Mouse (Mus musculus) erythroid progenitor cell, adult 5-6 weeks (primary cell): ENCODE data around the gene Cntn2. TPM values are rescaled to one million over a fixed set of nuclear protein-coding genes. Genes with fewer than 3 reads are reported as not detected.
"Not testable (repeated sequence)": the region's sequence is repeated elsewhere in the genome, so short reads cannot be mapped to it uniquely, and the experiment has no call there.

Source experiments
- ATAC-seq: replicated peaks from 2 replicates; pipeline ENCODE4 v1.8.0; 2016; ENCODE audit warnings: moderate number of reproducible peaks, mild to moderate bottlenecking, moderate TSS enrichment, inconsistent platforms; ENCODE audit not compliant: poor library complexity, low FRiP score, severe bottlenecking
- total RNA-seq, 2 experiments: library from RNA; stranded (forward) in 1 of 2; stranded (reverse) in 1 of 2; fragments of 150-400 nt in 1 of 2; fragments of 186-747, 209-891 nt in 1 of 2; gene quantifications; 2 replicates each; pipeline versions ENCODE4 v1.2.3 to v1.2.4; 2015 to 2017; ENCODE audit warnings: low replicate concordance in 2 of 2

Cntn2 gene
- total RNA-seq, 2 experiments from 2014 or later: not detected

DNA sequence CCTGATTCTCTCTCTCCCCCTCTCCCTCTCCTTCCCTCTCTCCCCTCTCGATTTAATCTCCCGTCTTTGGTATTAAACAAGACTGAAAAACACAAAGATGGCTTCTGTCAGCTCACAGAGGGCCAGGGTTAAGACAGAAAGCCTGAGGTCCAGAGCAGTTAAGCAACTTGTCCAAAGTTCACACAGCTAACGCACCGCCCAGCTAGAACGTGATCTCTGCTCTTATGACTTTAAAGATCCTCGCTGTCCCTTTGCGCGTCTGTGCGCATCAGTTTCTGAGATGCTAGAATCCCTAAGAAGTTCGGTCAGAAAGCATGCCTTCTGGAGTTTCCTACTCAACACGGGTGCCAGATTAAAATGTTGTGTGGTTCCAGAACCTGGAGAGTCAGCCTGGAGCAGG, 23.3 kb downstream of the Cntn2 start:
- no peak for ATAC-seq

DNA sequence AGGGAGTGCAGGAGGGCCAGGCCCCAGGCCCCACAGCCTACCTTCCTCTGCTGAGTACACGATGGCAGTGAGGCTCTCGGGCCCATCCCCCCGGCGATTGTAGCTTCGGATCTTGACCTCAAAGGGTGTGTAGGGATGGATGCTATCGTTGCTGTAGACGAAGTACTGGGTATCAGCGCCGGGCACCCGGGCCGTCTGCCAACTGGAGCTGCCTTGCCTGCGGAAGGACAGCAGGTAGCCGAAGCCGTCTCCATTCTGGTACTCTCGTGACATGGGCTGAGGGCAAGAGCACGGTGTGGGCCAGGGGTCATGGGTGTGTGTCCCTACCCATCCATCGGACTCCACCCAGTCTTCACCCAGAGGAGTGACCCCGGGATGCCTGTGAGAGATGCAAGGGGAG, 24.4 kb downstream of the Cntn2 start:
- ATAC-seq: no peak

DNA sequence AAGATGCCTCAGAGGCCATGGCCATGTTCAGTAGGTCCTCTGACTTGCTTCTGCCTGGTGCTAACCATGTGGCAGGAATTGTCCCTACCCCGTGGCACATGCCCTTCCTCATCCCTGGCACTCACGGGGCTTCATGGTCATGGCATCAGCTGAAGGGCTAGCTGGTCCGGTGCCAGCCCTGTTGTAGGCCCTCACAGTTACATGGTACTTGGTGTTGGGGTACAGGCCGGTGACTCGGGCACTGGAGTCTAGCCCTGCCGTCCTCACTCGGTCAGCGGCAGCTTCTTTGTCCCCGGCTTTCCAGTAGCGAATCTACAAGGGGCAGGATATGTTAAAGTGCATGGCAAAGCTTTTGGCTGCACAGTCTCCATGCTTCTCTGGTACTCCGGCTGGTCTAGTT, 26.3 kb downstream of the Cntn2 start:
- ATAC-seq: no peak

DNA sequence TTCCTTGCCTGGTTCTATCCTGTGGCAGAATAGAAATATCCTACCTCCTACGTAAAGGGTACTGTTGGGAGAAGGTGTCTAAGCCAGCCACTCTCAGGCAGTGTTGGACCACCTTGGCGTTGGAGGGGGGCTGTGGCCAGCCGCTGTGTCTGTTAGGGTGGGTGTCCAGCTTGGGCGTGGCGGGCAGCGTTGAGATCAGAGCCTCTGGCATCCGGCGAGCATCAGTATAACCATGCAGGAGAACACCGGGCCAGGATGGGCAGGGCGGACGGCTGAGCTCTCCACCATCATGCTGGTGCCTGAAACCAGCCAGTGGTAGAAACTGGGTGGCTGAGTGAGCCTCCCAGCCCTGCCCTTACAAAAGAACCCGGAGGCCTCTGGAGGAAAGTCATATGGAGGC, 27.7 kb downstream of the Cntn2 start:
- no peak for ATAC-seq

DNA sequence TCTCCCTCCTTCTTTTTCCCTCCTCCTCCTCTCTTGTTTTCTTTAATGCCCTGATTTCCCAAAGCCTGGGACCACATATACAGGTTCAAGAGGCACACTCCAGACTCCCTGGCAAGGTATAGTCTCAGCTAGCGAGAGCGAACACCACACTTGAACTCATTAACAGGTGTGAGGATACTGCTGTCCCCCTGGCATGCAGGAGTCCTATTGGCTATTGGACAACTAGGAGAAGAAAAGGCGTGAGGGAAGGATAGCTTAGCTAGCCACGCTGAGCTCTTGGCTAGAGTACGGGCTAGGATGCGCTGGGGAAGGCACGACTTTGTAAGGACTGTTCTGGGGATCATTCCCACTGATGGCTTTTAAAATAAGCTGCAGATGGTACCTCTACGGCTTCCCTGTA, 30.9 kb downstream of the Cntn2 start:
- no peak for ATAC-seq

DNA sequence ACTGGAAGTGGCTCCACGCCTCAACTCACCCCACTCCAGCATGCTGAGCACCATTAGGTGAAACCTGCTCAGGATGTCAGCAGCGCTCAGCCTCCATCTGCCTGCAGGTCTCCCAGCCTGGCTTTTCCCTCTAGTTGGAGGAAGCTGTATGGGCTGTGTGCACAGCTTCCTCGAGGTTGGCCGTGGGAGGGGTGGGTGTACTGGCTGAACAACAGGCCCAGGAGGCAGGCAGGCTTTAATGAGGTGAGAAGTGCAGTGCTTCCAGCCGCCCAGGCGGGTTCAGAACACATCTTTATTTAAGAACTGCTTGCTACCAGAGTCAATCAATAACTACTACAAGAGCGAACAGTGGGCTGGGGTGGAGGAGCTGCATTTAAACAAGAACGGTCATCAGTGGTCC, 31.5 kb downstream of the Cntn2 start:
- no peak for ATAC-seq

DNA sequence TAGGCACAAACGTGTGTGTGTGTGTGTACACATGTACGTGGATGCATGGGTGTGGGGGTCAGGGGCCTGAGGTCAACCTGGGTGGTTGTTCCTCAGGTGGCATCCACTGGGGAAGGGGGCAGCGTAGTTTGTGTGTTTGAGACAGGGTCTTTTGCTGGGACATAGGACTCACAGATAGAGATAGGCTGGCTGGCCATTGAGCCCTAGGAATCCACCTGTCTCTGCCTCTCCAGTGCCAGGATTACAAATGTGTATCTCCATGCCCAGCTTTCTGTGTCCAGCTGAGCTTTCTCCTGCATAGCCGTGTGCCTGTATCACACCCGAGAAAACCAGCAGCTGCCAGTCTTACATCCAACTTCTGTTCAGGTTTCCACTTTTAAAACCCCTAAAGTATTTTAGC, 33.3 kb downstream of the Cntn2 start:
- no peak for ATAC-seq

DNA sequence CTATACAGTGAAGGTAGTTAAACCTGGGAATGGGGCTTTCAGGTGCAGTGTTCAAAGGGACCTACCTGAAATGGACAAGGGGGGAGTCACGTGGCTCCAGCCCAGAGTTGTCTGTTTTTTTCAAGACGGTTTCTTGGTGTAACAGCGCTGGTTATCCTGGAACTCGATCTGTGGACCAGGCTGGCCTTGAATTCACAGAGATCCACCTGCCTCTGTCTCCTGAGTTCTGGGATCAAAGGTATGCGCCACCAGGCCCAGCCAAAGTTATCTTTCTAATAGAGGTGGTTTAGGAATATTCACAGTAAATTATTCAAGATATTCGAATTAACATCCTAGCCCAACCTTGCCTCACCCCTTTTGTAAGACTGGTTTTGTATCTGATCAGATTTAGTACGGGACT, 36.4 kb downstream of the Cntn2 start:
- no peak for ATAC-seq

DNA sequence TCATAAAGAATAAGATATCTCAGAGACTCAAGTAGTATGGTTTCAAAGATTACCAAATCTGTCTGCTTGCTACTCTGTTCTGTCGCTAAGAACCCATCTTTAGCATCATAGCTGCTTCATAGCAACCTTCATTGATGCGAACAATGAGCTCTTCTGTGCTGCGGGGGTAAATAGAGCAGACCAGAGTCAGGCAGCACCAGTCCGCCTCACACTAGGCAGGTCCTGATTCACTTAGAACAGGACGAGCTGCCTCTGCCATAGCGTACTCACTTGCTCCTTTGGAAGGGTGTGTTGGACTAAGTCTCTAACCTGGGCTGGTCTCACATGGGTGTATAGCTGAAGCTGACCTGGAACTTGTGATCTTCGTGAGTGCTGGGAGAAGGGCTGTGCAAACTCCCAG, 37.0 kb downstream of the Cntn2 start, which contains the start of gene Tmem81:
Tmem81 (plus strand) TSS at position 173 of the 400 bp plus-strand sequence.
- no peak for ATAC-seq

DNA sequence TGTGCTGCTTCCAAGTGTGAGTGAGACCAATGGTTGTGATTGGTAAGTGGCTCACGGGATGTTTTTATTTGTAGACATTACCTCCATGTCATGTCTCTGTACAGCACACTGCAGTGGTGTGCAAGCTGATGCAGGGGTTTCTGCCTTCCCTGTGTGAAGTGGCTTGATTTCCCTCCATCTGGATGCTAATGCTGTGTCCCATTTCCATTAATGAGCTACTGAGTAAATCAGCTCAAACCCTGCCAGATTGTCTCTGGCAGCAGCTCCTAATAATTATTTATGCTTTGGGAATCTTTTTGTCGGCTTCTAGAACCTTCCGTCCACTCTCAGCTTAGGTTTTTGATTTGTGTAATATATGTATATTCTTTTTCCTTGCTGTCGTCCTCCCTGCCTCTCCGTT, 37.9 kb downstream of the Cntn2 start:
- no peak for ATAC-seq

DNA sequence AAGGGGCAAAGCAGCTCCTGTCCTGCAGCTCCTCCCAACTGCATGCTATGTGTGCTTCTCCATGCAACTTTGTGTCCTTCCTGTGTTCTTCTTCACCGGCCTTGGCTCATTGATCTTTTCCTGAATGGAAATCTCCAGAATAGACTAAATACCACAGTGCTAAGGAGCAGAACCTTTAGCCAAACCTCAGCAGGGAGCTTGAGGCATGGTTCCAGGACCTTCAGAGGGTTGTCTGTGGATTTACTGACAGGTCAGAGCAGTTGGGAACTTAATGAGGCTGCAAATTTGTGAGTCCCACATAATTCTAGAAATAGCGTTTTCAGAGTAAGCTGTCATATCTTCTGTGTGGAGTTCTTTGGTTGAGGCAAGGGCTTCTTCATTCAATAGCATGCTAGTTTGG, 42.5 kb downstream of the Cntn2 start:
- no peak for ATAC-seq

DNA sequence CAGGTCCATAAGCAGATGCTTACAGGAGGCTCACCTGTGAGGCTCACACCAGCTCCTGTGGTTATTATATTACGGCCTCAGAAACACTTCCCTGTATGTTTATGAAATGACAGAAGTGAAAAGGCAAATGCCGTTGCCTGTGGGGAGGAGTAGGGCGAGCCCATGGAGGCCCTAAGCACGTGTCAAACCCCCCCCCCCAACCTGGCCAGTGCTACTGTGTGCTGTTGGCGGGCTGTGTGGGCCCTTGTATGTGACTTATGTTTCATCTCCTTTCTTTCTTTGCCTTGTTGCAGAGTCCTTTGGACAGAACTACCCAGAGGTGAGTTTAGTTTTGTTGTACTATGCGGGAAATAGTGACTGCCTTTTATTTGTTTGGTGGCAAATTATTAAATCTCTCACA, 59.3 kb downstream of the Cntn2 start:
- no peak for ATAC-seq

DNA sequence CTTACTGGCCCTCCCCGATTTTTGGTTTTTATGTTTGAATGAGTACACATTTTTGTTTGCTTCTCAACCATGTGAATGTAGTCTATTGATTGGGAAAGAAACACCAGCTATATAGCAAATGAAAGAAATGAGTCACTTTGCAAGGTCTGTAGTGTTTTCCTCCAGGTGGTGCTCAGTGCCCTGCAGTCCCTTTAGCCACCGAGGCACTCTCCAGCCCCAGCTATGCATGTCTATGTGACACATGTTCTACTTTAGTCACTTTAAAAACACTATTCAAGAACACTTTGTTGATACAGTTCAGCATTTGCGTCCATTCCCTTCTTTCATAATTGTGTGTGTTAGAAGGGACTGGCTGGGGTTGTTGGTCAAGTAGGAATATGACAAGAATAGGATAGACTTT, 59.8 kb downstream of the Cntn2 start:
- no peak for ATAC-seq

DNA sequence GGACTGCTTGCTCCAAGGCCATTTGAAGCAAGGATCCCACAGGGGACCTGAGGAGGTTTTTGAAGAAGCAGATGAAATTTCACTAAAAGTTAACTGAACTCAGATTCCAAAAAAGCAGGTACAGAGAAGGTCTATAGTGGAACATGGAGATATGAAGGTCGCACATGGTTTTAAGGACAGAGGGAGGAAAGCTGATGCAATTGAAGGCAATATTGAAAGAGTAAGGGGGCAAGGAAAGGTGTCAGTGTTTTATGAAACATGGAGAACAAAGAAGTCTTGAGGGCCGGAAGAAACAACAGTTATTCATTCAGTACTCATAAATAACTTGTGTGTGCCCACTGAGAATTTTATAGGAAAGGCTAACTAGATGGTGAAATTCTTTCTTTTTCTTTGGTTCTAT, 61.4 kb downstream of the Cntn2 start:
- no peak for ATAC-seq

DNA sequence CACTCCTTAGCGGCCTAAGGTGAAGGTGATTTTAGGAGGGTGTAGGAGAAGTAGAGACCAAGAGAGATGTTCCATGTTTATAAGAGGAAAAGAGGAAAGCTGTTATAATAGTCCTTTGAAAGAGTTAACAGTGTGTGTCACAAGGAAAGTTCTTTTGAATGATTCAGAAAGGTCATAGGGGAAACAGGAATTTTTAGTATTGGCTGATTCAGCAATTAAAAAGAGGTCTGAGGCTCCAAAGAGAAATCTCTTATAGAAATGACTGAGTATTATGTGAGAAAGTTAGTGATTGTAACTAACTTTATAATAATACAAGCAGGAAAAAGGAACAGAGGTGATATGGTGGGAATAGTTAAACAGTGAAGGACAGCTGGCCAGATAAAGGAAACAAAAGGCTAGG, 63.6 kb downstream of the Cntn2 start:
- no peak for ATAC-seq

DNA sequence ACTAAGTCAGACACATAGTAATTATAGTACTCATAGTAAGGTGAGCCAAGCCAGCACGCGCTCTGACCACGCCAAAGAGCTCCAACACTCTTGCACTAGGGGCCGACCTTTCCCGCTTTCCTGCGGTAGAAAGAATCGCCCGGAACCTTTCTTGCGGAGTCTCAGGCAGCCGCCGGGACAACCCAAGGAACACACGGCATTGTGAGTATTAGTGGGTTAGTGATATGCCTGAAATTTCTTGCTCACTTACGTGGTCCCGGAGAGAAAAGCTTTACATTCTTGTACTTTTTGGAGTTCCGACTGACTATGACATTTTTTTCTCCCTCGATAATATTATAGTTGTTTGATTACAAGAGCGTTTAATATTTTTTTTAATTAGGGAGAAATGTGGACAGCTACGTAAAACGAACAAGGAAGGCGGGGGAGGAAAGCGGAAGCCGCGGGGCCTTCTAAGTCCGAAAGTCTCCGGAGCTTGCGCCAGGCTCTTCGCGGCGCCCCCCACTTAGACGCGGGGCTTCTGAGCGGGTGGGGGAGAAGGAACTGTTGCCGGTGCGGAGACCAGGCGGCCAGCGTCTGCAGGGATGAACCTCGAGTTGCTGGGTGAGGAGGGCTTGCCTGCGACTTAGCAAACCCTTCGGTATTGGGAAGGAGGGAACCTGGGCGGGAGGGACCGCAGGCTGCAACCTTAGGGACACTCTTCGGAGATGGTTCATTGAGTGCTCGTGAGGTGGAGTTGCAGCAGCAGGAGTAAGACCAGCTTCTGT, 65.9 kb downstream of the Cntn2 start, which contains the start of gene Rbbp5:
Rbbp5 (plus strand) TSS at position 438 of the 764 bp plus-strand sequence.
- ATAC-seq: peak; percentile 95

DNA sequence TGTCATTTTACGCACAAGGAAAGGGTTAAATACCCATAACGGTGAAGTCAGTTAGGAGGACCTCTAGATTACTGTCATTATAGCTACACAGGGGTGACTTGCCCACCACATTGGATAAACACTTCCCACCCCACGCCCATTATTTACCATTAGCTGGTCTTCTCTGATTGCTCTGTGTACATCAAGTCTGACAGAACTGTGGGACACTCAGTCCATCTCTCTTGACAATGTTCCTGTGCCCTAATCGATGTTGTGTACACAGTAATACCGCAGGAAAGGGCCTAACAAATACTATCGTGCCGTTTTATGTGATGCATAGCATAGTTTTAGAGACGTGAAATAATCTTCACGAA, 66.5 kb downstream of the Cntn2 start:
- ATAC-seq: peak; percentile 45

DNA sequence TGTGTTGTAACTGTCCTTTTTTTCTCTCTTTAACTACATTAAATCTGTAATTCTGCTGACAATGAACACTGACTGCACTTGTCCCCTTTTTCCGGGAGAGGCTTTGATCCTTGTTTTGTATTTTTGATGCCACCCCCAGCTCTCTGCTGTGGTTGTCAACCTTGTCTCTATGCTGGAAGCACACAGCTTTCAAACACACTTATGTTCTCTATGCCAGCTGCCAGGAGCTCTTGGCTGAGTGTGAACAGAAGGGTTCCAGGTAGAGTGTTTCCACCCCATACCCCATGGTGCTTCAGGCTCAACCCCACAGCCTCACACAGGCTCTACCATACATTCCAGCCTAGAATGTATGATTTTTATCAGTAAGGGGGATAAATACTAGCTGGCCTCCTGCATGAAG, 68.6 kb downstream of the Cntn2 start:
- ATAC-seq: no peak

DNA sequence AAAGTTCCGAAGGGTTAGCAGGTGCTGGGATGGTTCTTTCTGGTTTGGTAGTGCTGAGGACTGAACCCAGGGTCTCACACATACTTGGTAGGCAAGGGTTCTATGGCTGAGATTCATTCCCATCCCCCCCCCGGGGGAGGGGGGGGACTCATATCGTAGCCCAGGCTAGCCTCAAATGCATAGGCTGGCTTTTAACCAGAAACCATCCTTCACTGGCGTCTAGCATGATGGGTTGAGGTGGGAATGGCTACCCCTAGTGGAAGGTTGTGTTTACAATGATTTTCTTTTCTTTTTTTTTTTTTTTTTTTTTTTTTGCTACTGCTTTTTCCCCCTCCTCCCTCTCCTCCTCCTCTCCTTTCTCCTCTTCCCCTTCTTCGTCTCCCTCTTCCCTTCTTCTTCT, 70.5 kb downstream of the Cntn2 start:
- no peak for ATAC-seq

DNA sequence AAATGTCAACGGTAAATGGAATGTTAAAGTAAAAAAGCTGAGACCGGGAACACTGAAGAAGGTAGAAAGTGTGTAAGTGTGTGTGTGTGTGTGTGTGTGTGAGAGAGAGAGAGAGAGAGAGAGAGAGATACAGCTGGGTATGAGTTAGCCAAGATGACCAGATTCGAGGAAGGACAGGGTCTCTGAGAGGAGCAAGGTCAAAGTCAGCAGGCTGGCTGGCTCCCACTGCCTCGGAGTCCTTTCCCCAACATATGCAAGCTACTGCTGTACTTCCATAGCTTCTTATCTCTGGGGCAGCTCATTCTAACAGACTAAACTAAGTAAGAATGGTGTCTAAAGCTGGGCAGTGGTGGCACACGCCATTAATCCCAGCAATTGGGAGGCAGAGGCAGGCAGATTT, 71.6 kb downstream of the Cntn2 start:
- no peak for ATAC-seq

DNA sequence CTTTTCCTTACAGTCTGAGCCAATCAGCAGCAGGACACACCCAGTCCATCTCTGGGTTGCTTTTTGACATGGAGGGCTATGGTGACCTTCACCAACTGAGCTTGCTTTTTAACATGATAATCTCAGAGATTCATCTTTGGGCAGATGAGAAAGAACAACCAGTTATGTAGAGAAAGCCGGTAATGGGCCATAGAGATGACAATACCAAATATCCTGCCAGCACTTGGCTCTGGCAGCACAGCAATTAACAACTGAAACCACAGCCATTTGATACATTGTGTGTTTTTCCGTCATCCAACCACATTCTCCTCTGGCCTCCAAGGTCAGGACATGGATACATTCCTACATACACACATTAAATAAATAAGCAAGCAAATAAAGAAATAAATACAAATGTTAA, 72.0 kb downstream of the Cntn2 start:
- no peak for ATAC-seq

DNA sequence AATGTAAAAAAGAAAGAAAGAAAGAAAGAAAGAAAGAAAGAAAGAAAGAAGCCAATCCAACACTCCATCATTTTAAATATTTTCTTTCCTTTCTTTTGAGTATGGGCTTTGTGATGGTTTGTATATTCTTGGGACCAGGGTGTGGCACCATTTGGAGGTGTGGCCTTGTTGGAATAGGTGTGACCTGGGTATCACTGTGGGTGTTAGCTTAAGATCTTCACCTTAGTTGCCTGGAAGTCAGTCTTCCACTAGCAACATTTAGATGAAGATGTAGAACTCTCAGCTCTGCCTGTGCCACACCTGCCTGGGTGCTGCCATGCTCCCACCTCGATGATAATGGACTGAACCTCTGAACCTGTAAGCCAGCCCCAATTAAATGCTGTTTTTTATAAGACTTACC, 73.0 kb downstream of the Cntn2 start:
- not testable (repeated sequence) for ATAC-seq
